Mouse (Mus musculus) bone marrow, adult 2 months (tissue): Measurements from ENCODE around the gene Ltc4s.

Source experiments
- CTCF ChIP-seq: fragments of 200-500 bp; IDR thresholded peaks from 2 replicates; pipeline ENCODE4 v1.5.1; 2011; ENCODE audit warnings: low read length, control low read depth; ENCODE audit not compliant: control insufficient read depth, insufficient read depth
- POLR2A ChIP-seq: fragments of 200-500 bp; IDR thresholded peaks from 2 replicates; pipeline ENCODE4 v1.6.1; 2011; ENCODE audit warnings: low read depth, mild to moderate bottlenecking, control low read depth, low read length, borderline replicate concordance; ENCODE audit not compliant: control insufficient read depth

DNA sequence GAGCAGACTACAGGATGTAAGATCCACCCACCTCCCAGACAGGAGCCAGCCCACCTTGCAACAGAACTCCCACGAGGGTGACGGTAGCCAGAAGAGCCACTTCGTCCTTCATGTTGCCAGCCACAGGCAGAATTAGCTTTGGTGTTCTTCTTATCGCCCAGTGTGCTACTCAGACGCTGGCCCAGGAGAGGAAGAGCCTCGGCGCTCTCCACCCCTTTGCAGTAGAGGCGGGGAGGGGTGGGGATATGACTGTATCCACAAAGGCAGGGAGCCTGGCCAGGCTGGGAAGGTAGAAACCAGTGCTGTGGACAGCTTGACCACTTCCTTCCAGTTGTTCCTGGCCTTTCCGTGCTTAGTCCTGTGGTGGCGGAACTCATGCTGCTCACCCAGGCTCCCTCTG lies at the start of gene Ltc4s:
- no peak for TF ChIP-seq POLR2A
- TF ChIP-seq CTCF = no peak
